Mouse (Mus musculus): ENCODE measurements around the gene Enpp1. TPM values are rescaled to one million over a fixed set of nuclear protein-coding genes. Genes with fewer than 3 reads are reported as not detected.

Gene Enpp1
- polyA plus RNA-seq, 1 experiment from 2014 or later: 7.2 TPM

- Histone ChIP-seq H3K27me3 (ENCODE audit: control insufficient read depth, insufficient read depth, low read length) (no peaks in the 10 kb centered on the region), H3K9ac (ENCODE audit: low read length) (no peak overlapping the region), H3K27ac (replicated peaks in 1 of 2; ENCODE audit: control insufficient read depth in 1 of 2, insufficient read depth in 1 of 2, low read depth in 2 of 2, low read length in 2 of 2) (no peak overlapping the region), H3K9me3 (ENCODE audit: control insufficient read depth, low read length) (no peaks in the 10 kb centered on the region), H3K4me2 (ENCODE audit: low read length) (no peak overlapping the region), H3K4me3 (ENCODE audit: control insufficient read depth in 1 of 2, insufficient read depth in 1 of 2, low read depth in 1 of 2, low read length in 2 of 2) (no peak overlapping the region), H3K36me3 (ENCODE audit: control insufficient read depth, insufficient read depth, low read length) (no peaks in the 10 kb centered on the region), H3K4me1 (ENCODE audit: control insufficient read depth in 2 of 2, insufficient read depth in 2 of 2, low read length in 2 of 2) (no peaks in the 10 kb centered on the region)
- 88% methylated on average over 18 of the region's 18 CpGs for WGBS
- no peak for ATAC-seq (ENCODE audit: insufficient number of reproducible peaks, insufficient read depth, low FRiP score, low read depth)
Measured at GRCm38 (mm10) chr10:24677681-24678080, 34.3 kb downstream of the Enpp1 start.

GRCm38 (mm10) chr10:24674261-24674660 lies 37.7 kb downstream of the Enpp1 start:
- H3K27ac ChIP-seq (replicated peaks in 1 of 2; ENCODE audit: control insufficient read depth in 1 of 2, insufficient read depth in 1 of 2, low read depth in 2 of 2, low read length in 2 of 2): no peak overlapping the region
- ATAC-seq (ENCODE audit: insufficient number of reproducible peaks, insufficient read depth, low FRiP score, low read depth): no peak
- no peak overlapping the region for H3K4me2 ChIP-seq (ENCODE audit: low read length)
- no peaks in the 10 kb centered on the region for H3K4me1 ChIP-seq (ENCODE audit: control insufficient read depth in 2 of 2, insufficient read depth in 2 of 2, low read length in 2 of 2)
- H3K4me3 ChIP-seq (ENCODE audit: control insufficient read depth in 1 of 2, insufficient read depth in 1 of 2, low read depth in 1 of 2, low read length in 2 of 2): no peak overlapping the region
- H3K9ac ChIP-seq (ENCODE audit: low read length): no peak overlapping the region
- no peaks in the 10 kb centered on the region for H3K9me3 ChIP-seq (ENCODE audit: control insufficient read depth, low read length)
- no peaks in the 10 kb centered on the region for H3K27me3 ChIP-seq (ENCODE audit: control insufficient read depth, insufficient read depth, low read length)
- no peaks in the 10 kb centered on the region for H3K36me3 ChIP-seq (ENCODE audit: control insufficient read depth, insufficient read depth, low read length)
- WGBS: 66% methylated on average over 6 of the region's 6 CpGs

GRCm38 (mm10) chr10:24672948-24673347 lies 39.0 kb downstream of the Enpp1 start:
- WGBS: 97% methylated on average over 2 of the region's 2 CpGs
- Histone ChIP-seq H3K27ac (replicated peaks in 1 of 2; ENCODE audit: control insufficient read depth in 1 of 2, insufficient read depth in 1 of 2, low read depth in 2 of 2, low read length in 2 of 2) (no peak overlapping the region), H3K4me2 (ENCODE audit: low read length) (no peak overlapping the region), H3K4me3 (ENCODE audit: control insufficient read depth in 1 of 2, insufficient read depth in 1 of 2, low read depth in 1 of 2, low read length in 2 of 2) (no peak overlapping the region), H3K27me3 (ENCODE audit: control insufficient read depth, insufficient read depth, low read length) (no peaks in the 10 kb centered on the region), H3K4me1 (ENCODE audit: control insufficient read depth in 2 of 2, insufficient read depth in 2 of 2, low read length in 2 of 2) (no peaks in the 10 kb centered on the region), H3K36me3 (ENCODE audit: control insufficient read depth, insufficient read depth, low read length) (no peaks in the 10 kb centered on the region), H3K9ac (ENCODE audit: low read length) (no peak overlapping the region), H3K9me3 (ENCODE audit: control insufficient read depth, low read length) (no peaks in the 10 kb centered on the region)
- ATAC-seq (ENCODE audit: insufficient number of reproducible peaks, insufficient read depth, low FRiP score, low read depth): no peak

GRCm38 (mm10) chr10:24670548-24670947 lies 41.4 kb downstream of the Enpp1 start:
- 84% methylated on average over 6 of the region's 6 CpGs for WGBS
- no peak for ATAC-seq (ENCODE audit: insufficient number of reproducible peaks, insufficient read depth, low FRiP score, low read depth)

GRCm38 (mm10) chr10:24650990-24651569 lies 60.9 kb downstream of the Enpp1 start:
- no peak overlapping the region for H3K4me3 ChIP-seq (ENCODE audit: control insufficient read depth in 1 of 2, insufficient read depth in 1 of 2, low read depth in 1 of 2, low read length in 2 of 2)

More at GRCm38 (mm10) chr10:24670548-24670947, 41.4 kb downstream of the Enpp1 start:
- Histone ChIP-seq H3K4me2 (ENCODE audit: low read length) (no peak overlapping the region), H3K9ac (ENCODE audit: low read length) (no peak overlapping the region), H3K4me1 (ENCODE audit: control insufficient read depth in 2 of 2, insufficient read depth in 2 of 2, low read length in 2 of 2) (no peaks in the 10 kb centered on the region), H3K36me3 (ENCODE audit: control insufficient read depth, insufficient read depth, low read length) (no peaks in the 10 kb centered on the region), H3K27me3 (ENCODE audit: control insufficient read depth, insufficient read depth, low read length) (no peaks in the 10 kb centered on the region), H3K9me3 (ENCODE audit: control insufficient read depth, low read length) (no peaks in the 10 kb centered on the region), H3K4me3 (ENCODE audit: control insufficient read depth in 1 of 2, insufficient read depth in 1 of 2, low read depth in 1 of 2, low read length in 2 of 2) (no peak overlapping the region), H3K27ac (replicated peaks in 1 of 2; ENCODE audit: control insufficient read depth in 1 of 2, insufficient read depth in 1 of 2, low read depth in 2 of 2, low read length in 2 of 2) (no peak overlapping the region)

GRCm38 (mm10) chr10:24647996-24648738 lies 63.8 kb downstream of the Enpp1 start:
- Histone ChIP-seq H3K36me3 (ENCODE audit: control insufficient read depth, insufficient read depth, low read length) (no peaks in the 10 kb centered on the region), H3K27ac (replicated peaks in 1 of 2; ENCODE audit: control insufficient read depth in 1 of 2, insufficient read depth in 1 of 2, low read depth in 2 of 2, low read length in 2 of 2) (no peak overlapping the region), H3K27me3 (ENCODE audit: control insufficient read depth, insufficient read depth, low read length) (no peaks in the 10 kb centered on the region), H3K9me3 (ENCODE audit: control insufficient read depth, low read length) (no peaks in the 10 kb centered on the region), H3K4me2 (ENCODE audit: low read length) (no peak overlapping the region), H3K9ac (ENCODE audit: low read length) (no peak overlapping the region), H3K4me3 (ENCODE audit: control insufficient read depth in 1 of 2, insufficient read depth in 1 of 2, low read depth in 1 of 2, low read length in 2 of 2) (no peak overlapping the region), H3K4me1 (ENCODE audit: control insufficient read depth in 2 of 2, insufficient read depth in 2 of 2, low read length in 2 of 2) (no peaks in the 10 kb centered on the region)
- 82% methylated on average over 6 of the region's 6 CpGs for WGBS
- no peak for ATAC-seq (ENCODE audit: insufficient number of reproducible peaks, insufficient read depth, low FRiP score, low read depth)

More at GRCm38 (mm10) chr10:24650990-24651569, 60.9 kb downstream of the Enpp1 start:
- no peak overlapping the region for H3K4me2 ChIP-seq (ENCODE audit: low read length)
- no peaks in the 10 kb centered on the region for H3K36me3 ChIP-seq (ENCODE audit: control insufficient read depth, insufficient read depth, low read length)
- 85% methylated on average over 11 of the region's 11 CpGs for whole genome bisulfite sequencing
- no peak overlapping the region for H3K9ac ChIP-seq (ENCODE audit: low read length)
- H3K9me3 ChIP-seq (ENCODE audit: control insufficient read depth, low read length): no peaks in the 10 kb centered on the region
- no peaks in the 10 kb centered on the region for H3K27me3 ChIP-seq (ENCODE audit: control insufficient read depth, insufficient read depth, low read length)
- no peaks in the 10 kb centered on the region for H3K4me1 ChIP-seq (ENCODE audit: control insufficient read depth in 2 of 2, insufficient read depth in 2 of 2, low read length in 2 of 2)
- ATAC-seq (ENCODE audit: insufficient number of reproducible peaks, insufficient read depth, low FRiP score, low read depth): no peak
- no peak overlapping the region for H3K27ac ChIP-seq (replicated peaks in 1 of 2; ENCODE audit: control insufficient read depth in 1 of 2, insufficient read depth in 1 of 2, low read depth in 2 of 2, low read length in 2 of 2)

GRCm38 (mm10) chr10:24645169-24645568 lies 66.8 kb downstream of the Enpp1 start:
- ATAC-seq (ENCODE audit: insufficient number of reproducible peaks, insufficient read depth, low FRiP score, low read depth): no peak
- no peaks in the 10 kb centered on the region for H3K9me3 ChIP-seq (ENCODE audit: control insufficient read depth, low read length)
- no peaks in the 10 kb centered on the region for H3K36me3 ChIP-seq (ENCODE audit: control insufficient read depth, insufficient read depth, low read length)
- no peak overlapping the region for H3K4me2 ChIP-seq (ENCODE audit: low read length)
- H3K27me3 ChIP-seq (ENCODE audit: control insufficient read depth, insufficient read depth, low read length): no peaks in the 10 kb centered on the region
- H3K4me3 ChIP-seq (ENCODE audit: control insufficient read depth in 1 of 2, insufficient read depth in 1 of 2, low read depth in 1 of 2, low read length in 2 of 2): no peak overlapping the region
- no peak overlapping the region for H3K27ac ChIP-seq (replicated peaks in 1 of 2; ENCODE audit: control insufficient read depth in 1 of 2, insufficient read depth in 1 of 2, low read depth in 2 of 2, low read length in 2 of 2)
- H3K9ac ChIP-seq (ENCODE audit: low read length): no peak overlapping the region
- WGBS: 80% methylated on average over 8 of the region's 8 CpGs
- H3K4me1 ChIP-seq (ENCODE audit: control insufficient read depth in 2 of 2, insufficient read depth in 2 of 2, low read length in 2 of 2): no peaks in the 10 kb centered on the region
